Mouse (Mus musculus): ENCODE data around the gene Caln1.
"Not testable (repeated sequence)": the region's sequence is repeated elsewhere in the genome, so short reads cannot be mapped to it uniquely, and the experiment has no call there.

The Caln1 gene

GRCm38 (mm10) chr5:130520527-130520926, 151.3 kb downstream of the Caln1 start:
- peak; percentile 39 for DNase-seq (ENCODE audit: low read depth, low spot score)

- no peak for DNase-seq (ENCODE audit: low read depth, low spot score)
These were observed 158.2 kb downstream of the Caln1 start for GRCm38 (mm10) chr5:130527416-130527815.

GRCm38 (mm10) chr5:130547496-130547895, 178.2 kb downstream of the Caln1 start:
- DNase-seq (ENCODE audit: low read depth, low spot score) = no peak

GRCm38 (mm10) chr5:130553916-130554315, 184.7 kb downstream of the Caln1 start:
- DNase-seq (ENCODE audit: low read depth, low spot score) = no peak

- no peak for DNase-seq (ENCODE audit: low read depth, low spot score)
These were observed 193.9 kb downstream of the Caln1 start for GRCm38 (mm10) chr5:130563146-130563545.

- DNase-seq (ENCODE audit: low read depth, low spot score) = no peak
These were observed 196.7 kb downstream of the Caln1 start for GRCm38 (mm10) chr5:130566002-130566401.

- DNase-seq (ENCODE audit: low read depth, low spot score) = no peak
These were observed 208.3 kb downstream of the Caln1 start for GRCm38 (mm10) chr5:130577581-130577980.

GRCm38 (mm10) chr5:130584042-130584441, 214.8 kb downstream of the Caln1 start:
- no peak for DNase-seq (ENCODE audit: low read depth, low spot score)

- peak; percentile 49 for DNase-seq (ENCODE audit: low read depth, low spot score)
These were observed 217.0 kb downstream of the Caln1 start for GRCm38 (mm10) chr5:130586257-130586656.

GRCm38 (mm10) chr5:130596541-130596940, 227.3 kb downstream of the Caln1 start:
- no peak for DNase-seq (ENCODE audit: low read depth, low spot score)

- DNase-seq (ENCODE audit: low read depth, low spot score) = no peak
These were observed 244.4 kb downstream of the Caln1 start for GRCm38 (mm10) chr5:130613657-130614056.

GRCm38 (mm10) chr5:130614209-130614608, 245.0 kb downstream of the Caln1 start:
- DNase-seq (ENCODE audit: low read depth, low spot score) = no peak

GRCm38 (mm10) chr5:130620060-130620459, 250.8 kb downstream of the Caln1 start:
- DNase-seq (ENCODE audit: low read depth, low spot score) = no peak

- no peak for DNase-seq (ENCODE audit: low read depth, low spot score)
These were observed 254.0 kb downstream of the Caln1 start for GRCm38 (mm10) chr5:130623206-130623605.

GRCm38 (mm10) chr5:130627800-130628199, 258.5 kb downstream of the Caln1 start:
- DNase-seq (ENCODE audit: low read depth, low spot score) = peak; percentile 18

- peak; percentile 37 for DNase-seq (ENCODE audit: low read depth, low spot score)
These were observed 266.1 kb downstream of the Caln1 start for GRCm38 (mm10) chr5:130635397-130635796.

GRCm38 (mm10) chr5:130641881-130642280, 272.6 kb downstream of the Caln1 start:
- no peak for DNase-seq (ENCODE audit: low read depth, low spot score)

GRCm38 (mm10) chr5:130646126-130646525, 276.9 kb downstream of the Caln1 start:
- not testable (repeated sequence) for DNase-seq (ENCODE audit: low read depth, low spot score)

- DNase-seq (ENCODE audit: low read depth, low spot score) = no peak
These were observed 288.9 kb downstream of the Caln1 start for GRCm38 (mm10) chr5:130658141-130658540.

- DNase-seq (ENCODE audit: low read depth, low spot score) = no peak
These were observed 296.8 kb downstream of the Caln1 start for GRCm38 (mm10) chr5:130666091-130666490.

GRCm38 (mm10) chr5:130672588-130672987, 303.3 kb downstream of the Caln1 start:
- DNase-seq (ENCODE audit: low read depth, low spot score) = no peak

GRCm38 (mm10) chr5:130673092-130673491, 303.8 kb downstream of the Caln1 start:
- DNase-seq (ENCODE audit: low read depth, low spot score) = no peak

- no peak for DNase-seq (ENCODE audit: low read depth, low spot score)
These were observed 308.6 kb downstream of the Caln1 start for GRCm38 (mm10) chr5:130677895-130678294.

GRCm38 (mm10) chr5:130685911-130686658, 316.8 kb downstream of the Caln1 start:
- DNase-seq (ENCODE audit: low read depth, low spot score) = no peak
